ENCODE assay signal across 23 mouse cellular contexts in the genomic region with DNA sequence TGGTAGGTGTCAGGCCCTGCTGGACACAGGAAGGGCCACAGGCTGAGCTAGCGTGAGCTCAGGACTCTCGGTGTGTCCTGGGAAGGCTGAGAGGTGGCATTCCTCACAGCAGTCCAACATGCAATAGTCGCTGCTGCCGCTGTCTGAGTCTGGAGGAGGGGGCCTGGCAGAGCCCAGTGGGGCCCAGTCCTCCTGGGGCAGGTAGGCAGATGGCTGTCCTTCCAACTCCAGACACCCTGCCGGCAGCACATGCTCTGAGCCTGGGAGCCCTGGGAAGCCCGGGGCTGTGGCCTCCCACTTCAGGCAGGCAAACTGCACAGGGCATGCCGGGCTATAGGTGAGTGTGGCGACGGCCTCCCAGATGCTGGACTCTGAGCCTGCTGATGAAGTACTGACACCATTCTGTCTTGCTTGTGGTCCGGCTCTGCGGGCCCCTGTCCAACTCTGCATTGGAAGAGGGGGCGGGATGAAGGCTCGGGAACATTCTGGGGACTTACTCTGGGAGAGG. TPM values are rescaled to one million over a fixed set of nuclear protein-coding genes. Genes with fewer than 3 reads are reported as not detected.
DNase-seq lines count a peak whose midpoint lies in the region; ATAC-seq and TF ChIP-seq lines count a peak whose summit lies in the region.
"Had no signal": no experiment of that assay in that cellular context is flagged by ENCODE, and none has a peak within 500 bp of the region (broad histone marks: within the 10 kb centered on the region; RNA-seq: fewer than 3 reads in every experiment).

No protein-coding gene starts in this region.

- H3K4me3 ChIP-seq in forebrain, embryonic 10.5 days, result no peak overlapping the region
- H3K4me3 ChIP-seq in forebrain, embryonic 14.5 days (ENCODE audit: low read depth, low read length), result no peak overlapping the region
- H3K4me3 ChIP-seq in intestine, embryonic 14.5 days (ENCODE audit: low read depth, low read length), result no peak overlapping the region
- no peak overlapping the region for H3K4me3 ChIP-seq in intestine, embryonic 16.5 days (ENCODE audit: low read length)
- peak overlapping the region; percentile 51 for H3K4me3 ChIP-seq in E14TG2a.4 (replicated peaks; ENCODE audit: low read length)
- H3K4me3 ChIP-seq: embryonic facial prominence, embryonic 10.5 days; left cerebral cortex, adult 2 months; liver, embryonic 15.5 days had no signal

- H3K4me2 ChIP-seq in forebrain, embryonic 14.5 days (ENCODE audit: low read length), result no peak overlapping the region
- no peak overlapping the region for H3K4me2 ChIP-seq in intestine, embryonic 14.5 days (ENCODE audit: low read length)
- H3K4me2 ChIP-seq in intestine, embryonic 16.5 days (ENCODE audit: low read depth, low read length), result no peak overlapping the region
- H3K4me2 ChIP-seq: liver, embryonic 15.5 days had no signal

- 0 out of 2 replicates have a peak overlapping the region, but pooled peaks have one; percentile 25 for H3K27ac ChIP-seq in forebrain, embryonic 10.5 days
- no peak overlapping the region for H3K27ac ChIP-seq in forebrain, embryonic 14.5 days (ENCODE audit: low read depth, low read length)
- no peak overlapping the region for H3K27ac ChIP-seq in intestine, embryonic 14.5 days (ENCODE audit: low read depth)
- no peak overlapping the region for H3K27ac ChIP-seq in intestine, embryonic 16.5 days (ENCODE audit: low read length)
- H3K27ac ChIP-seq: embryonic facial prominence, embryonic 10.5 days; left cerebral cortex, adult 2 months; liver, embryonic 15.5 days; macrophage had no signal

- no peak for DNase-seq in forebrain, embryonic 10.5 days (ENCODE audit: extremely low spot score, low spot score)
- no peak for DNase-seq in forebrain, embryonic 14.5 days (ENCODE audit: low spot score)
- peak; percentile 41 for DNase-seq in intestine, embryonic 14.5 days (ENCODE audit: low spot score)
- peak; percentile 44 to 45 for DNase-seq in cerebellum, postnatal 25 days
- DNase-seq in adrenal gland, postnatal 4 days (ENCODE audit: low spot score in 2 of 2), result no peak
- DNase-seq: adrenal gland, adult 8-10 months; forebrain, postnatal 0 days; gastrocnemius, postnatal 14 days; liver; right cerebral cortex, adult 18-20 months; right cerebral cortex, postnatal 4 days; thymus, postnatal 25 days had no signal

- no peak overlapping the region for H3K9ac ChIP-seq in forebrain, embryonic 14.5 days (ENCODE audit: low read length)
- H3K9ac ChIP-seq in intestine, embryonic 14.5 days (ENCODE audit: low read length), result no peak overlapping the region
- H3K9ac ChIP-seq in intestine, embryonic 16.5 days (ENCODE audit: low read depth, low read length), result no peak overlapping the region
- H3K9ac ChIP-seq: forebrain, postnatal 0 days; liver, embryonic 15.5 days had no signal

- 80% methylated on average over 13 of the region's 13 CpGs for WGBS in forebrain, embryonic 10.5 days
- WGBS in forebrain, embryonic 14.5 days, result 78% methylated on average over 13 of the region's 13 CpGs
- WGBS in intestine, embryonic 14.5 days, result 76% methylated on average over 13 of the region's 13 CpGs
- WGBS in intestine, embryonic 16.5 days, result 75% methylated on average over 13 of the region's 13 CpGs

- no peak for ATAC-seq in forebrain, embryonic 14.5 days
- ATAC-seq in intestine, embryonic 14.5 days (replicated peaks; ENCODE audit: low FRiP score, low TSS enrichment, low read depth), result no peak
- no peak for ATAC-seq in intestine, embryonic 16.5 days
- ATAC-seq: activated CD4-positive, CD25-positive, alpha-beta regulatory T cell, adult 4 months; forebrain, postnatal 0 days had no signal

- no peak for TF ChIP-seq CTCF in E14TG2a.4 (conservative IDR thresholded peaks at IDR 0.05; ENCODE audit: low read length)

- no peaks in the 10 kb centered on the region for H3K36me3 ChIP-seq in forebrain, embryonic 10.5 days (replicated peaks)
- no peaks in the 10 kb centered on the region for H3K36me3 ChIP-seq in forebrain, embryonic 14.5 days (ENCODE audit: control insufficient read depth, insufficient read depth, low read length)
- H3K36me3 ChIP-seq in intestine, embryonic 14.5 days (ENCODE audit: control insufficient read depth, insufficient read depth, low read length), result no peaks in the 10 kb centered on the region
- H3K36me3 ChIP-seq in intestine, embryonic 16.5 days (ENCODE audit: control insufficient read depth, insufficient read depth, low read length), result no peaks in the 10 kb centered on the region
- no peaks in the 10 kb centered on the region for H3K36me3 ChIP-seq in E14TG2a.4 (ENCODE audit: insufficient read depth, low read length)
- H3K36me3 ChIP-seq: embryonic facial prominence, embryonic 10.5 days; liver, embryonic 15.5 days had no signal

- 0 out of 2 replicates have a peak, but pooled peaks cover 4% of the 10 kb centered on the region for H3K27me3 ChIP-seq in forebrain, embryonic 10.5 days (ENCODE audit: poor library complexity, severe bottlenecking)
- H3K27me3 ChIP-seq in forebrain, embryonic 14.5 days (replicated peaks; ENCODE audit: control insufficient read depth, insufficient read depth, low read length), result no peaks in the 10 kb centered on the region
- H3K27me3 ChIP-seq in intestine, embryonic 14.5 days (replicated peaks; ENCODE audit: control insufficient read depth, insufficient read depth, low read length), result no peaks in the 10 kb centered on the region
- no peaks in the 10 kb centered on the region for H3K27me3 ChIP-seq in intestine, embryonic 16.5 days (replicated peaks; ENCODE audit: control insufficient read depth, insufficient read depth, low read length)
- H3K27me3 ChIP-seq in E14TG2a.4 (ENCODE audit: insufficient read depth, low read length), result peaks cover 27% of the 10 kb centered on the region

- no peaks in the 10 kb centered on the region for H3K9me3 ChIP-seq in forebrain, embryonic 10.5 days
- no peaks in the 10 kb centered on the region for H3K9me3 ChIP-seq in forebrain, embryonic 14.5 days (replicated peaks; ENCODE audit: control insufficient read depth, low read length)
- no peaks in the 10 kb centered on the region for H3K9me3 ChIP-seq in intestine, embryonic 14.5 days (ENCODE audit: control insufficient read depth, low read length)
- H3K9me3 ChIP-seq in intestine, embryonic 16.5 days (ENCODE audit: control insufficient read depth, low read length), result no peaks in the 10 kb centered on the region
- H3K9me3 ChIP-seq in E14TG2a.4 (ENCODE audit: low read length), result no peaks in the 10 kb centered on the region
- H3K9me3 ChIP-seq: embryonic facial prominence, embryonic 10.5 days; liver, embryonic 15.5 days had no signal

- peaks cover 6% of the 10 kb centered on the region; the same call in 1 of the 2 replicates for H3K4me1 ChIP-seq in forebrain, embryonic 10.5 days
- no peaks in the 10 kb centered on the region for H3K4me1 ChIP-seq in forebrain, embryonic 14.5 days (ENCODE audit: control insufficient read depth, insufficient read depth, low read length)
- no peaks in the 10 kb centered on the region for H3K4me1 ChIP-seq in intestine, embryonic 14.5 days (replicated peaks; ENCODE audit: control insufficient read depth, insufficient read depth, low read length)
- no peaks in the 10 kb centered on the region for H3K4me1 ChIP-seq in intestine, embryonic 16.5 days (ENCODE audit: control insufficient read depth, insufficient read depth, low read length)
- peaks cover 38% of the 10 kb centered on the region for H3K4me1 ChIP-seq in E14TG2a.4 (replicated peaks; ENCODE audit: low read depth, low read length)

RNA-seq across cellular contexts. Expression of gene Il9r, which starts 9.4 kb away (rescaled TPM):
- not detected in 2 replicates for polyA plus RNA-seq in forebrain, embryonic 10.5 days (2016; fragmentation: Nextera tagmentation; extraction: Ambion mirVana)
- not detected in 2 replicates for polyA plus RNA-seq in forebrain, embryonic 14.5 days (2014; fragmentation: Nextera tagmentation; extraction: Ambion mirVana)
- polyA plus RNA-seq in intestine, embryonic 14.5 days (2014; fragmentation: Nextera tagmentation; extraction: Ambion mirVana), result not detected in 2 replicates
- polyA plus RNA-seq in intestine, embryonic 16.5 days (2015; fragmentation: Nextera tagmentation; extraction: Ambion mirVana), result 0.02 and 0.11 TPM in 2 replicates
- under 1 TPM; 0.17 to 0.40 TPM for total RNA-seq in adrenal gland, postnatal 4 days (2021)
- total RNA-seq: forebrain, postnatal 0 days; layer of hippocampus, postnatal 10 days; left cerebral cortex, adult 2 months; left cerebral cortex, postnatal 36 days had no signal
- polyA plus RNA-seq: C2C12; embryonic facial prominence, embryonic 10.5 days; forebrain, postnatal 0 days; macrophage; neural tube, embryonic 14.5 days had no signal

RNA-seq across cellular contexts. Expression of gene Snrnp25, which starts 14.6 kb away (rescaled TPM):
- polyA plus RNA-seq in forebrain, embryonic 10.5 days (2016; fragmentation: Nextera tagmentation; extraction: Ambion mirVana), result 118 and 120 TPM in 2 replicates
- 59.8 and 67.0 TPM in 2 replicates for polyA plus RNA-seq in forebrain, embryonic 14.5 days (2014; fragmentation: Nextera tagmentation; extraction: Ambion mirVana)
- polyA plus RNA-seq in intestine, embryonic 14.5 days (2014; fragmentation: Nextera tagmentation; extraction: Ambion mirVana), result 58.0 and 60.7 TPM in 2 replicates
- polyA plus RNA-seq in intestine, embryonic 16.5 days (2015; fragmentation: Nextera tagmentation; extraction: Ambion mirVana), result 40.7 and 45.6 TPM in 2 replicates
- 10 to 100 TPM; 19.5 to 20.2 TPM for total RNA-seq in adrenal gland, postnatal 4 days (2021)

RNA-seq across cellular contexts. Expression of gene Rhbdf1, which starts 31.4 kb away (rescaled TPM):
- polyA plus RNA-seq in forebrain, embryonic 10.5 days (2016; fragmentation: Nextera tagmentation; extraction: Ambion mirVana), result 21.9 and 22.9 TPM in 2 replicates
- 9.9 and 13.7 TPM in 2 replicates for polyA plus RNA-seq in forebrain, embryonic 14.5 days (2014; fragmentation: Nextera tagmentation; extraction: Ambion mirVana)
- 45.6 and 57.9 TPM in 2 replicates for polyA plus RNA-seq in intestine, embryonic 14.5 days (2014; fragmentation: Nextera tagmentation; extraction: Ambion mirVana)
- polyA plus RNA-seq in intestine, embryonic 16.5 days (2015; fragmentation: Nextera tagmentation; extraction: Ambion mirVana), result 50.3 and 51.5 TPM in 2 replicates
- 10 to 100 TPM; 43.7 to 47.5 TPM for total RNA-seq in adrenal gland, postnatal 4 days (2021)

RNA-seq across cellular contexts. Expression of gene Mpg, which starts 35.6 kb away (rescaled TPM):
- 31.0 and 31.2 TPM in 2 replicates for polyA plus RNA-seq in forebrain, embryonic 10.5 days (2016; fragmentation: Nextera tagmentation; extraction: Ambion mirVana)
- polyA plus RNA-seq in forebrain, embryonic 14.5 days (2014; fragmentation: Nextera tagmentation; extraction: Ambion mirVana), result 31.2 and 32.6 TPM in 2 replicates
- polyA plus RNA-seq in intestine, embryonic 14.5 days (2014; fragmentation: Nextera tagmentation; extraction: Ambion mirVana), result 36.2 and 39.3 TPM in 2 replicates
- polyA plus RNA-seq in intestine, embryonic 16.5 days (2015; fragmentation: Nextera tagmentation; extraction: Ambion mirVana), result 32.6 and 33.8 TPM in 2 replicates
- total RNA-seq in adrenal gland, postnatal 4 days (2021), result 10 to 100 TPM; 38.5 to 40.6 TPM

Comparison
In these comparisons a context has a peak if more than half of its experiments do, and no peak if none do; other contexts are left out.
1. DNase-seq: peak in intestine, embryonic 14.5 days (single experiment) and cerebellum, postnatal 25 days (2 of 2); none in forebrain, embryonic 10.5 days (single experiment), forebrain, embryonic 14.5 days (single experiment) and adrenal gland, postnatal 4 days (0 of 2).